Mouse (Mus musculus) heart, adult 2 months (tissue): Measurements from ENCODE around the gene Gm13288.

Source experiments
- CTCF ChIP-seq: fragments of 200-600 bp; IDR thresholded peaks from 2 replicates; pipeline ENCODE4 v1.8.1; 2022; ENCODE audit warnings: antibody characterized with exemption, mild to moderate bottlenecking, moderate library complexity
- EP300 ChIP-seq: fragments of 200-500 bp; IDR thresholded peaks from 2 replicates; pipeline ENCODE4 v1.6.1; 2011; ENCODE audit warnings: low read depth, low read length, control low read depth; ENCODE audit not compliant: insufficient read depth
- POLR2A ChIP-seq: fragments of 200-500 bp; IDR thresholded peaks from 2 replicates; pipeline ENCODE4 v1.6.1; 2011; ENCODE audit warnings: mild to moderate bottlenecking, low read depth, low read length, control low read depth; ENCODE audit not compliant: insufficient read depth

GRCm38 (mm10) chr4:88841438-88841911 lies 36.1 kb downstream of the Gm13288 start, which contains the start of gene Ifna4:
- no peak for TF ChIP-seq CTCF
- no peak for TF ChIP-seq POLR2A
- TF ChIP-seq EP300, result no peak
